Mouse (Mus musculus): Measurements from ENCODE around the gene Rdh5. TPM values are rescaled to one million over a fixed set of nuclear protein-coding genes. Genes with fewer than 3 reads are reported as not detected.

Rdh5 gene
- polyA plus RNA-seq, 1 experiment from 2014 or later, result 11.3 TPM

- no peak overlapping the region for H3K27ac ChIP-seq (ENCODE audit: low read depth, low read length)
- ATAC-seq (ENCODE audit: low FRiP score), result no peak
- DNase-seq (ENCODE audit: low spot score, missing footprints), result no peak
- H3K4me3 ChIP-seq (ENCODE audit: low read depth, low read length), result no peak overlapping the region
- H3K9me3 ChIP-seq (ENCODE audit: control insufficient read depth, low read length), result no peaks in the 10 kb centered on the region
- peaks cover 16% of the 10 kb centered on the region for H3K36me3 ChIP-seq (ENCODE audit: control insufficient read depth, insufficient read depth, low read length)
- no peaks in the 10 kb centered on the region for H3K4me1 ChIP-seq (ENCODE audit: control insufficient read depth, insufficient read depth, low read length)
- H3K27me3 ChIP-seq (ENCODE audit: control insufficient read depth, insufficient read depth, low read length), result no peaks in the 10 kb centered on the region
- 89% methylated on average over 3 of the region's 3 CpGs for WGBS
- H3K9ac ChIP-seq (ENCODE audit: low read length), result no peak overlapping the region
- no peak overlapping the region for H3K4me2 ChIP-seq
Measured at GRCm38 (mm10) chr10:128870341-128870740, 52.3 kb downstream of the Rdh5 start.

GRCm38 (mm10) chr10:128866518-128866917, 56.2 kb downstream of the Rdh5 start:
- no peak for DNase-seq (ENCODE audit: low spot score, missing footprints)
- Histone ChIP-seq H3K9ac (ENCODE audit: low read length) (no peak overlapping the region), H3K4me1 (ENCODE audit: control insufficient read depth, insufficient read depth, low read length) (no peaks in the 10 kb centered on the region), H3K4me2 (no peak overlapping the region), H3K27ac (ENCODE audit: low read depth, low read length) (no peak overlapping the region), H3K36me3 (ENCODE audit: control insufficient read depth, insufficient read depth, low read length) (peaks cover 6% of the 10 kb centered on the region; the same call in 1 of the 2 replicates), H3K4me3 (ENCODE audit: low read depth, low read length) (no peak overlapping the region), H3K9me3 (ENCODE audit: control insufficient read depth, low read length) (no peaks in the 10 kb centered on the region), H3K27me3 (ENCODE audit: control insufficient read depth, insufficient read depth, low read length) (no peaks in the 10 kb centered on the region)
- no peak for ATAC-seq (ENCODE audit: low FRiP score)
- WGBS, result 91% methylated on average over 1 of the region's 1 CpGs

- H3K4me1 ChIP-seq (ENCODE audit: control insufficient read depth, insufficient read depth, low read length), result no peaks in the 10 kb centered on the region
- H3K36me3 ChIP-seq (ENCODE audit: control insufficient read depth, insufficient read depth, low read length), result peaks cover 6% of the 10 kb centered on the region; the same call in 1 of the 2 replicates
- 90% methylated on average over 3 of the region's 3 CpGs for WGBS
- H3K9me3 ChIP-seq (ENCODE audit: control insufficient read depth, low read length), result no peaks in the 10 kb centered on the region
- no peak overlapping the region for H3K9ac ChIP-seq (ENCODE audit: low read length)
- H3K27ac ChIP-seq (ENCODE audit: low read depth, low read length), result no peak overlapping the region
- no peak overlapping the region for H3K4me2 ChIP-seq
- DNase-seq (ENCODE audit: low spot score, missing footprints), result no peak
- H3K4me3 ChIP-seq (ENCODE audit: low read depth, low read length), result no peak overlapping the region
- ATAC-seq (ENCODE audit: low FRiP score), result no peak
- H3K27me3 ChIP-seq (ENCODE audit: control insufficient read depth, insufficient read depth, low read length), result no peaks in the 10 kb centered on the region
Measured at GRCm38 (mm10) chr10:128866042-128866441, 56.6 kb downstream of the Rdh5 start.

Other genes with a start within 250 kb of the Rdh5 start
- 12.5 and 12.7 TPM in 2 replicates for gene Suox, start 248.8 kb downstream of the Rdh5 start, polyA plus RNA-seq (2014; fragmentation: Nextera tagmentation; extraction: Ambion mirVana)
- 80.1 and 82.6 TPM in 2 replicates for gene Rab5b, start 226.6 kb downstream of the Rdh5 start, polyA plus RNA-seq (2014; fragmentation: Nextera tagmentation; extraction: Ambion mirVana)
- 2.2 and 3.1 TPM in 2 replicates for gene Pmel, start 218.7 kb downstream of the Rdh5 start, polyA plus RNA-seq (2014; fragmentation: Nextera tagmentation; extraction: Ambion mirVana)
- 98.9 and 99.1 TPM in 2 replicates for gene Cdk2, start 217.9 kb downstream of the Rdh5 start, polyA plus RNA-seq (2014; fragmentation: Nextera tagmentation; extraction: Ambion mirVana)
- 5.4 and 5.7 TPM in 2 replicates for gene Dgka, start 178.0 kb downstream of the Rdh5 start, polyA plus RNA-seq (2014; fragmentation: Nextera tagmentation; extraction: Ambion mirVana)
- 43.5 and 48.1 TPM in 2 replicates for gene Pym1, start 175.0 kb downstream of the Rdh5 start, polyA plus RNA-seq (2014; fragmentation: Nextera tagmentation; extraction: Ambion mirVana)
- 0.26 and 0.33 TPM in 2 replicates for gene Mmp19, start 132.0 kb downstream of the Rdh5 start, polyA plus RNA-seq (2014; fragmentation: Nextera tagmentation; extraction: Ambion mirVana)
- 36.3 and 40.3 TPM in 2 replicates for gene Dnajc14, start 118.8 kb downstream of the Rdh5 start, polyA plus RNA-seq (2014; fragmentation: Nextera tagmentation; extraction: Ambion mirVana)
- gene Tmem198b, start 118.5 kb downstream of the Rdh5 start, polyA plus RNA-seq (2014; fragmentation: Nextera tagmentation; extraction: Ambion mirVana), result 17.4 and 18.6 TPM in 2 replicates
- gene Sarnp, start 105.6 kb downstream of the Rdh5 start, polyA plus RNA-seq (2014; fragmentation: Nextera tagmentation; extraction: Ambion mirVana), result 279 and 283 TPM in 2 replicates
- 64.4 and 70.6 TPM in 2 replicates for gene Ormdl2, start 101.2 kb downstream of the Rdh5 start, polyA plus RNA-seq (2014; fragmentation: Nextera tagmentation; extraction: Ambion mirVana)
- 10.0 and 10.2 TPM in 2 replicates for gene Gdf11, start 31.2 kb downstream of the Rdh5 start, polyA plus RNA-seq (2014; fragmentation: Nextera tagmentation; extraction: Ambion mirVana)
- gene Cd63, start 21.9 kb downstream of the Rdh5 start, polyA plus RNA-seq (2014; fragmentation: Nextera tagmentation; extraction: Ambion mirVana), result 168 and 177 TPM in 2 replicates
- 242 and 271 TPM in 2 replicates for gene Bloc1s1, start 1.1 kb upstream of the Rdh5 start, polyA plus RNA-seq (2014; fragmentation: Nextera tagmentation; extraction: Ambion mirVana)
- gene Itga7, start 10.9 kb upstream of the Rdh5 start, polyA plus RNA-seq (2014; fragmentation: Nextera tagmentation; extraction: Ambion mirVana), result 1.6 and 1.7 TPM in 2 replicates
- not detected in 2 replicates for gene Mettl7b, start 38.1 kb upstream of the Rdh5 start, polyA plus RNA-seq (2014; fragmentation: Nextera tagmentation; extraction: Ambion mirVana)
- not detected in 2 replicates for gene Olfr9, start 66.5 kb upstream of the Rdh5 start, polyA plus RNA-seq (2014; fragmentation: Nextera tagmentation; extraction: Ambion mirVana)
- gene Olfr763, start 87.9 kb upstream of the Rdh5 start, polyA plus RNA-seq (2014; fragmentation: Nextera tagmentation; extraction: Ambion mirVana), result not detected in 2 replicates
- not detected in 2 replicates for gene Olfr764-ps1, start 117.0 kb upstream of the Rdh5 start, polyA plus RNA-seq (2014; fragmentation: Nextera tagmentation; extraction: Ambion mirVana)
- gene Olfr765, start 127.1 kb upstream of the Rdh5 start, polyA plus RNA-seq (2014; fragmentation: Nextera tagmentation; extraction: Ambion mirVana), result not detected in 2 replicates
- gene Olfr766-ps1, start 146.1 kb upstream of the Rdh5 start, polyA plus RNA-seq (2014; fragmentation: Nextera tagmentation; extraction: Ambion mirVana), result not detected in 2 replicates
- gene Olfr767, start 160.0 kb upstream of the Rdh5 start, polyA plus RNA-seq (2014; fragmentation: Nextera tagmentation; extraction: Ambion mirVana), result not detected in 2 replicates
- not detected in 2 replicates for gene Olfr768, start 176.5 kb upstream of the Rdh5 start, polyA plus RNA-seq (2014; fragmentation: Nextera tagmentation; extraction: Ambion mirVana)
- not detected in 2 replicates for gene Olfr769, start 195.0 kb upstream of the Rdh5 start, polyA plus RNA-seq (2014; fragmentation: Nextera tagmentation; extraction: Ambion mirVana)
- not detected in 2 replicates for gene Olfr770, start 216.1 kb upstream of the Rdh5 start, polyA plus RNA-seq (2014; fragmentation: Nextera tagmentation; extraction: Ambion mirVana)
- gene Olfr771, start 241.9 kb upstream of the Rdh5 start, polyA plus RNA-seq (2014; fragmentation: Nextera tagmentation; extraction: Ambion mirVana), result not detected in 2 replicates